Mouse (Mus musculus): ENCODE data around the gene Dab1.

Dab1 gene

GRCm38 (mm10) chr4:104637016-104637415 is 1017.9 kb downstream of the Dab1 start:
- no peak for DNase-seq

- no peak for DNase-seq
Observed at GRCm38 (mm10) chr4:104640617-104641016, 1021.5 kb downstream of the Dab1 start.

DNA sequence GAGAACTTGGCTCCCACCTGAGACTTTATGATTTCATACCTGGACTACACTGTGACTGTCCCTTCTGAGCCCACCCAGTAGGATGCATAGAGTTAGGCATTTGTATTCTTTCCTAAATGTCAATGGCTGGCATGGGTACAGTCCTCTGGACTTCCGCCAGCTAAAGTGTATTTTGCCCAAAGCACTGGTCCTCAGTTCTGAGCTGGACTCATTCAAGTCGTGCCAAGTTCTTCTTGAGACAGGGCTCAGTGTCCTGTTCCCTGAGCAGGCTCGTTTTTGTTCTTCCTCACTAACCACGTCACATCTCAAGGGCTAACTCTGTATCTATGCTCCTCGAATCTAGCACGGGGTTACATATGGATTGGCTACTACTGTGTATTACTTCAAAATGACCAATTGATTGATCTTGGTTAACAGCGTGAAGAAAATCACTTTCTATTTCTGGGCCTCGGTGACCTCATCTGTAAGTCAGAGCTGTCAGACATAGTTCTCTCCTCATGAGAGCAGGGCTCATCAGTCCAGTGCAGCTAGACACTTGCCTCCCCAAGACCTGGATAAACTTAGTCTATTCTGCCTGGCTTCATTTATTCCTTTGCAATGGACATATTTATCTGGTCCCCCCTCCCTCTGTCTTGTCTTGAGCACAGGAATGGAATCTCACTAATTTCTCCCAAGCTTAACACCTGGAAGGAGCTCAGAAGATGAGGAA is 1023.8 kb downstream of the Dab1 start:
- peak; percentile 58 for DNase-seq

DNA sequence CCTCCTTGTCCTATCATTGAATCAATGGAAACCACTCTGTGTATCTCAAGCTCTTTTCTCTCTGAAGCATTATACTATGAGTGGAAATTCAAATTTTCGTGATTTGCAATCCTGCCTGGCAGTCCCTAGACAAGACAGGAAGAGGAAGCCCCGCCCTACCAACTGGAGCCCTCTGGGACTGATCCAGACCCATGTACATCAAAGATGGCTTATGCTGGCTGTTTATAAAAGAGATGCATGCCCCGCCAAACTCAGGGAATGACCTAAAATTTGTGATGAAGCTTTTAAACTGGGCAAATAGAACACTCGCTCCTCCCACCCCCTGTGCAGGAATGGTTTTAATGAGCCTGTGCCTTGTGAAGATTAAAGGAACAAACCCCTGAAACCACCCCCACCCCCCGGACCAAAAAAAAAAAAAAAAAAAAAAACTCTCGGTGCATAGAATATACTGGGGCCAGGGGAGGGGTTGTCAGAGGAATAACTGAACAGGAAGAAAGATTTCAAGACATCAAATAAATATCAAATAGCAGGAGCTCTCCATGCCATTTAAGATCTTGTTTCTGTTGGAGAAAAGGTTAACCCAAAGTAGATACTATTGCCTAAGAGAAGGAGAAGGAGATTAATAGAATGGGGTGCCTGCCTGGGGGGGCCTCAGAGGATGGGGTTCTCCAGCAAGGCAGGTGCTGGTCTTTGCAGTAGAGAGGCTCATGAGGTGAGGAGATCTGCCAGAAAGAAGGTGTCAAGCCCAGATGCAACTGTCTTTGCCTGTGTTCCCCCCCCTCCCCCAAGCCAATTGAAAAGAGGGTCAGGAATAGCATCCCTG is 1024.6 kb downstream of the Dab1 start:
- DNase-seq, result peak; percentile 75

DNA sequence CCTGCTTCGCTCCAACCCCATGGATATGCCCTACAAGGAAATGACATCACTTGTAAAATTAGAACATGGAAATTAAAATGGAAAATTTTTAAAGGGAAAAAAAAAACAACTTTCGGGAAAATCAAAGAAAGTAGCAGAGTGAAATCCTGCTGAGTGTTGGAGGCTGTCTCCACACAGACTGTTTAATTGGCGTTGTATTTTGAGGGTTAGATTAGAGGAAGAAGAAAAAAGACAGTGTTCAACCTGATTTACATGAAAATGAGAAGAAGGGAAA is 1025.1 kb downstream of the Dab1 start:
- DNase-seq, result no peak

DNA sequence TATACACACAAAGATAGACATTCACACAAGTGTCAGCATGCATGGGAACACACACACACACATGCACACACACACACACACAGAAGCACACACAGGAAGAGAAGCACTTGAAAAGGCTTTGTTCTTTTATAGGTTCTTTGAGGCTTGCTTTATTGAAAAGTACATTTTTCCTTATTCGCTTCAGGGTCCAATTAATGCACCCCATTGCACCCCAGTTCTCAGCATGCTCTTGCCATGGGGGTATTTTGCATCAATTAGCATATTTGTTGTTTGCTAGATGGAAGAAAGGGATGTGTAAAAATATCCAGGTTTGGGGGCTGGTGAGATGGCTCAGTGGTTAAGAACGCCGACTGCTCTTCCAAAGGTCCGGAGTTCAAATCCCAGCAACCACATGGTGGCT is 1025.7 kb downstream of the Dab1 start:
- DNase-seq, result no peak

- DNase-seq, result no peak
Observed at GRCm38 (mm10) chr4:104651761-104652160, 1032.6 kb downstream of the Dab1 start.

DNA sequence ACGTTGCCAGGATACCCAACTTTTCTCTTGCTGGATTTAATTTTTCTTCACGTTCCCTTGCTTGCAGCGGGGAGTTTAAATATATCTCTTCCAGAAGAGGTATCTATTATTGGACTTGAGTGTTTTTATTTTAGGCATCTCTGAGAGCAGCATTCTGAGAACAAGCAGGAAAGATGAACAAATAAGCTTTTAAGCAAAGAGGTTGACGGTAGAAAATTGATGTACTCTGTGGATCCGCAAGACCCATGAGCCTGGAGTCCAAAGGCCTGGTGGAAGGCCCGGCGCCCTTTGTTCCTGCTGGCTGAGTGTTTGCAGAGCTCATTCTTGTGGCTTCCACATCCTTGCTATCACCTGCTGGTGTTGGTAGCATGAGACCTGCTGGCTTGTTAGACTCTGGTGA is 1037.6 kb downstream of the Dab1 start:
- DNase-seq, result no peak

GRCm38 (mm10) chr4:104662841-104663614 is 1043.9 kb downstream of the Dab1 start:
- no peak for DNase-seq

DNA sequence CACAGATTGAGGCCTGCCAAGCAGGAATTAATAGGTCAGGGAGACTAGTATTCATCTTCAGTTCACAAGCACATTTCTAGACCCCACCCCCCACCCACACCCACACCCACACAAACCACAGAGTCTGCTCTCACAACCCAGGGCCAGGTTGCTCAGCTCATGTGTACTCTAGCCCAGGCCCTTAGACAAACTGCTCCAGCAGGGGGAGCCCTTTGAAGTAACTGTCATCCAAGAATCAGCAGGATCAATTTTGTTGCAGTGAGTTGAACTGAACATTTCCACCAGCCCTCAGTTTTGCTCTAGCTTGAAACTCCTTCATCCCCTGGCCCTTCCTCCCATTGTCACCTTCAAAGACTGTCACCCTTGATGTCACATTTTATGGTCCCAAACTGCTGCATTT is 1046.4 kb downstream of the Dab1 start:
- DNase-seq, result no peak

- no peak for DNase-seq
Observed at GRCm38 (mm10) chr4:104666831-104667551, 1047.8 kb downstream of the Dab1 start.

DNA sequence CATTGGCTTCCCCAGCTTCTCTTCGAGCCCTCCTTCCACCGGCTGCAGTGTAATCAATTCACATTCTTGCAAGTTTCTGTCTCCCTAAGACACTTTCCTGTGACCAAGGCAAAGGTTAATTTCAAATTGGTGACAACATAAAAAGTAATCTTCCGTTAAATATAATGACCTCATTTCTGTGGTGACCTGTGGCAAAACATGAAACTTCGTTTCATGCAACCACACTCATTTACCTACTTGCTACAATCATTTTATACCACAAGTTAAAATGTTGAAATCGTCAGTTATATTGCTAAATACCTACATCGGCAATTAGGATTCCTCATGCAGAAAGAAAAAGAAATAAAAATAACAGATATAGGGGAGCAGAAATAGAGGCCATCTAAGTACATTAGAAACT is 1048.9 kb downstream of the Dab1 start:
- no peak for DNase-seq

DNA sequence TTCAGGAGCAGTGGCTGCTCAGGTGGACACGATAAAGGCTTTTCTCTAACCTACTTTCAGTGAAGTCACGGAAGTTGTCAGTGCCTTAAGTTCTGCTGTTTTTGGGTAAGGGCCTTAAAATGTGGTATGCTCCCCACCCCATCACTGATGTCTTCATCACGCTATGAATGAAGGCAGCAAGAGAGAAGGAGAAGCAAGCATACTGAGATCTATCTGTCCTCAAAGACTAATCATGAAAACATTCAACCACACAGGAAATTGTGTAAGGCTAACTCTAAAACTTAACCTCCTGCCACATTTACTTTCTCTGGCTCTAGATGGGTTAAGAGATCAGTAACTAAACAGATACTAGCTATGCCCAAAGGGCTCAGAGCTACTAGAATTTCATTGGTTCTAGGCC is 1050.2 kb downstream of the Dab1 start:
- DNase-seq, result no peak

- no peak for DNase-seq
Observed at GRCm38 (mm10) chr4:104670741-104671140, 1051.6 kb downstream of the Dab1 start.

DNA sequence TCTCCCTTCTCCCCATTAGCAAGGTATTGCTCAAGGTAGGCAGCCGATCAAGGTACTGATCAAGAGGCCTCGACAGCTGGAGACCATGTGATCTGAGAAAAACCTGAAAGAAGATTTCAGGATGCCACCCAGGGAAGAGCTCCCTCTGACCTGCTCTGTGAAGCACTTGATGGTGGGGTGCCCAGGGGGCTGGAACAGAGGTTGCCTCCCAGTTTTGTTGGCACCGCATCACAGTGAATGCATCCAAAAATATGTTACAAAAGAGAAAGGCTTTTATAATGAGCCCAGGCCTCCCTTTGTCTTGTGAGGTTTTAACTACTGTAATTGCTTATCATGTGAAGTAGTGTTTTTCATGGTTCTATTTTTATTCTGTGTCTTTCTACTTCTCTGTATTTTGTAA is 1054.2 kb downstream of the Dab1 start:
- no peak for DNase-seq

DNA sequence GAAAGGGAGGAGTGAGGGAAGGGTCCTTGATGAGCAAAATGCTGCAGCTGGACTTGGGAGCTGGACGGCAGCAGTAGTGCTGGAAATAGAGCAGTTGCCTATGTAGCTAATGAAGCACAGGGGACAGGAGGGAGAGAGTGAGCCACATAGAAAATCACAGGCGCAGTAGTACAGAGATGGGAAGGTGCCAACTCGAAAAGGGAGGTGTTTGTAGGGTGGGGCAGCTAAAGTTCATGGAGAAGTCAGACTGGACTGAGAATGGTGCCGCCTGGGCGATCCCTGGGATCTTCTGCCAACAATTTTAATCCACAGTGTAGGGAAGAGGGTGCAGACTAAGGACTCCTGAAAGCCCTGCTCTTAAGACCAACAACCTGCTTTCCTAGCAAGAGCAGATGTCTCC is 1055.5 kb downstream of the Dab1 start:
- no peak for DNase-seq

GRCm38 (mm10) chr4:104678234-104678633 is 1059.1 kb downstream of the Dab1 start:
- no peak for DNase-seq

GRCm38 (mm10) chr4:104680475-104680874 is 1061.3 kb downstream of the Dab1 start:
- no peak for DNase-seq

DNA sequence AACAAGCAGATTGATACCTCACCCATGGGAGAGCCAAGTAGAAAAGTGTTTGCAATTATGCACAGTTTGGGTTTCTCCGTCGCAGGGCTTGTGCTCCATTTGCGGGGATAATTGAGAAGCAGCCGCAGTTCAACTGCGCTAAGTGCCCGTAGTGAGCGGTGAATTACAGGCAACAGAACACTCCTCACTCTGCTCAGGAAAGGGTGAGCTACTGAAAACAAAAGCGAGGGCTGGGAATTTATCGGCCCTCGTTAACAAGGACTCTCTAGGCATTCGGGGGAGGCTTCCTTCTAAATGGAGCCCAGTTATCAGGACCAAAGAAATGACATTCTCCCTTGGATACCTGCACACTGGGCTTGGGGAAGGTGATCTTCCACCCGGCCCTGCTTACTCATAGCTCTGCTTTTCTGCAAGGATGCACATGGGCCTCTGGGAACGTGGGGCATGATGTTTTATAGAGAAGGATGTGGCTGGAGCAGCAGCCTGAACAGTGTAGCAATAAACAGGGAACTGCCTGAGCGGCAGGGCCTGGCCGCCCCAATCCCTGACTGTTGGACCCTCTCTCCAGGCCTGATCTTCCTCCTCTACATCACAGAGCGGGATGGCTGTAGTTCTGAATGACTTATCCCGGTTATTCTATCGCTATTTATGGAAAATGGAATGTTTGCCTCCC is 1067.1 kb downstream of the Dab1 start:
- DNase-seq, result no peak

DNA sequence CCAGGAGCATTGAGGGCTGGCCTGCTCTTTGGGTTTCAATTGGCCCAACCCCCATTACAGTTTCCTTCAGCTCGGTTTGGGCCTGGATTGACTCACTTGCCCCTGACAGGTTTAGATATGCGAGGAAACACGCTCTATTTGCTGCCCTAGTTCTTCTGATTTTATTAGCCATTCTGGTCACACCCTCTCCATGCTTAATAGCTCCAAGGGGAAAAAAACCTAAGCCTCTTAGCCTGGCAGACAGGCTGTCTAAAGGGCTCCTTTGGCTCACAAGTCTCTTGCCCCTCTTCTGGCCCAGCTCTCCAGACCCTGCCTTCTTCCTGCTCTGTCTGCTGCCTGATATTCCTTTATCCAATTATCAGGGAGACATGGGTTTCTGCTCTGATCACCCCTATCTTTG is 1069.9 kb downstream of the Dab1 start:
- DNase-seq, result no peak

DNA sequence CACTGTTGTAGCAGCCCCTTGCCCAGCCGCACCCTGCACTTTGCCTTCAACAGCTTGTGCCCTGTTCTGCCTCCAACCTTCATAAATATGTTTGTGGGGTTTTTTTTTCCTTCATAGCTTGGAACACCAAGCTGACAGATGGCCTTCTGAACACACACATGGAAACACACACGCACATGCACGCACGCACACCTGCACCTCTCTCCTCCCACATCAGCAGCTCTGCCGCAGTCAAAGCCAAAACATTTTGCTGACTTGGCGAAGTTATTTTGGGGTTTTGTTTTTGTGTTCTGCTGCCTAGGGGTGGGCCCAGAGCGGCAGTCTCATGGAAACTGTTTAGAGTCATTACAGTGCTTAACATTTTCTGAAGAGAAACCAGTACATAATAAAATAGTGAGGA is 1071.9 kb downstream of the Dab1 start:
- DNase-seq, result no peak

DNA sequence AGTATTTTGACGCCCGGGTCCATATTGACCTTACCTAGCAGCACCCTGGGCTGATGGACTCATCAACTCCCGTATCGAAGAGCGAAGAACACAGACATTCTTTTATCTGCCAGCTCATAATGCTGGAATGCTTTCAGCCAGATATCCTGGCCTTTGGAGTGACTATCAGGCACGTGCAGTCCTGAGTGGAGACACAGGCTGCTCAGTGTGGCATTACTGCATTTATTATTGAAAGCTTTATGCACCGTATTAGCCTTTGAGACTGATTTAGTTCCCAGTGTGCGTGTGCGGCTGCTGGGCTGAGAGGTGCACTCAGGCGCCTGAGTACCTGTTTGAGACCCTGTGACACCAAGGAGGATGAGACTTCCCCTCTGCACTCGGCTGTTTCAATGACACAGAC is 1075.0 kb downstream of the Dab1 start:
- no peak for DNase-seq

GRCm38 (mm10) chr4:104696522-104696921 is 1077.4 kb downstream of the Dab1 start:
- no peak for DNase-seq

All from cerebellum, adult 11 months (tissue).